Comparison of ENCODE assay signal across 19 mouse cellular contexts in genomic region chr5:9417098-9417497, GRCm38 (mm10).
"Had no signal": no experiment of that assay in that cellular context is flagged by ENCODE, and none has a peak within 500 bp of the region (broad histone marks: within the 10 kb centered on the region; RNA-seq: fewer than 3 reads in every experiment).

No protein-coding gene starts in this region.

- H3K4me3 ChIP-seq: kidney, embryonic 15.5 days; left cerebral cortex, adult 2 months; lung, embryonic 15.5 days; neural tube, embryonic 13.5 days; stomach, embryonic 15.5 days had no signal

- H3K4me2 ChIP-seq: kidney, embryonic 15.5 days; lung, embryonic 15.5 days; midbrain, embryonic 11.5 days; neural tube, embryonic 13.5 days; stomach, embryonic 15.5 days had no signal

- H3K9me3 ChIP-seq: kidney, embryonic 15.5 days; lung, embryonic 15.5 days; neural tube, embryonic 13.5 days; stomach, embryonic 15.5 days had no signal

- ATAC-seq: intestine, postnatal 0 days had no signal

- DNase-seq: kidney, adult 8-10 months; kidney, postnatal 10 days; kidney, postnatal 36 days; layer of hippocampus, postnatal 36 days; lung, adult 18-20 months; midbrain, embryonic 14.5 days; right cerebral cortex, adult 18-20 months; right cerebral cortex, postnatal 14 days; right cerebral cortex, postnatal 4 days; thymus, postnatal 25 days had no signal

- H3K4me1 ChIP-seq: kidney, embryonic 15.5 days; lung, embryonic 15.5 days; neural tube, embryonic 13.5 days; stomach, embryonic 15.5 days had no signal

- H3K27ac ChIP-seq: kidney, embryonic 15.5 days; left cerebral cortex, adult 2 months; liver, embryonic 14.5 days; lung, embryonic 15.5 days; macrophage; neural tube, embryonic 13.5 days; stomach, embryonic 15.5 days had no signal

- H3K36me3 ChIP-seq: kidney, embryonic 15.5 days; lung, embryonic 15.5 days; neural tube, embryonic 13.5 days; stomach, embryonic 15.5 days had no signal

- H3K9ac ChIP-seq: kidney, embryonic 15.5 days; liver, embryonic 14.5 days; lung, embryonic 15.5 days; neural tube, embryonic 13.5 days; stomach, embryonic 15.5 days had no signal

- H3K27me3 ChIP-seq: kidney, embryonic 15.5 days; lung, embryonic 15.5 days; neural tube, embryonic 13.5 days; stomach, embryonic 15.5 days had no signal
